Mouse (Mus musculus): ENCODE measurements around the gene Mylip.

The Mylip gene

GRCm38 (mm10) chr13:45389448-45390311 lies at the start of gene Mylip:
TSS of gene Mylip (plus strand) at chr13:45389742.
- DNase-seq: peak; percentile 99

- DNase-seq: no peak
These were observed 47.6 kb upstream of the Mylip start for GRCm38 (mm10) chr13:45341991-45342390.

- DNase-seq: no peak
These were observed 46.0 kb upstream of the Mylip start for GRCm38 (mm10) chr13:45343541-45343940.

- DNase-seq: no peak
These were observed 45.6 kb upstream of the Mylip start for GRCm38 (mm10) chr13:45343966-45344365.

GRCm38 (mm10) chr13:45345471-45346159 lies 43.9 kb upstream of the Mylip start:
- peak; percentile 8 for DNase-seq

- no peak for DNase-seq
These were observed 38.1 kb upstream of the Mylip start for GRCm38 (mm10) chr13:45351483-45351882.

GRCm38 (mm10) chr13:45354824-45355223 lies 34.7 kb upstream of the Mylip start:
- DNase-seq: no peak

- DNase-seq: no peak
These were observed 31.3 kb upstream of the Mylip start for GRCm38 (mm10) chr13:45358208-45358607.

- no peak for DNase-seq
These were observed 30.7 kb upstream of the Mylip start for GRCm38 (mm10) chr13:45358676-45359323.

GRCm38 (mm10) chr13:45365788-45366187 lies 23.8 kb upstream of the Mylip start:
- no peak for DNase-seq

- no peak for DNase-seq
These were observed 17.9 kb upstream of the Mylip start for GRCm38 (mm10) chr13:45371673-45372072.

- DNase-seq: no peak
These were observed 17.1 kb upstream of the Mylip start for GRCm38 (mm10) chr13:45372456-45372855.

GRCm38 (mm10) chr13:45374846-45375245 lies 14.7 kb upstream of the Mylip start:
- DNase-seq: no peak

GRCm38 (mm10) chr13:45382208-45382607 lies 7.3 kb upstream of the Mylip start:
- DNase-seq: no peak

GRCm38 (mm10) chr13:45384636-45385035 lies 4.9 kb upstream of the Mylip start:
- no peak for DNase-seq

- no peak for DNase-seq
These were observed 4.0 kb upstream of the Mylip start for GRCm38 (mm10) chr13:45385521-45385920.

- DNase-seq: no peak
These were observed 3.3 kb upstream of the Mylip start for GRCm38 (mm10) chr13:45386253-45386652.

- DNase-seq: no peak
These were observed 2.3 kb upstream of the Mylip start for GRCm38 (mm10) chr13:45387231-45387630.

- no peak for DNase-seq
These were observed 1.2 kb upstream of the Mylip start for GRCm38 (mm10) chr13:45388254-45388805.

GRCm38 (mm10) chr13:45388889-45389288 lies 653 bp upstream of the Mylip start:
- DNase-seq: no peak

- DNase-seq: peak; percentile 40
These were observed 895 bp downstream of the Mylip start for GRCm38 (mm10) chr13:45390312-45390961.

- DNase-seq: no peak
These were observed 1.7 kb downstream of the Mylip start for GRCm38 (mm10) chr13:45390962-45391853.

Data from right cerebral cortex, postnatal 25 days (tissue).